ENCODE assay signal across 14 mouse cellular contexts in the genomic region with DNA sequence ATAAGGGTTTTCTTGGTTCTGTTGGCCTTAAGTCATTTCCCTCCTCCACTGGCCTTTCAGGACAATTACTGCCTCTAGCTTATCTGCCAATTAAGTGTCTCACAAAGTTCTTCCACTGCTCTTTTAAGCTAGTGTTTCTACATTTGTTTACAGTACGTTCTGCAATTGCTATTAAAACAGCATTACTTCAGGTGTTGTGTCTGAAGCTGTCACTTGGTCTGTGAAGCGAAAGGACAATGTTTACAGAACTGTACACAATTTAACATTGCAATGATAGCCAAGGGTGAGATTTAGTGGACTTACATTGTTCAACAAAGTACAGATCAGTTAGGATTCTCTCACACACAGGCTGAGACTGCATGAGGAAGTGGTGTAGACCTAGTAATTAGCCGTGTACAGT.
"Had no signal": no experiment of that assay in that cellular context is flagged by ENCODE, and none has a peak within 500 bp of the region (broad histone marks: within the 10 kb centered on the region; RNA-seq: fewer than 3 reads in every experiment).

No protein-coding gene starts in this region.

- H3K36me3 ChIP-seq: kidney, embryonic 15.5 days; liver, embryonic 13.5 days; lung, embryonic 15.5 days had no signal

- H3K4me2 ChIP-seq: kidney, embryonic 15.5 days; liver, embryonic 13.5 days; lung, embryonic 15.5 days; midbrain, embryonic 11.5 days had no signal

- H3K9me3 ChIP-seq: kidney, embryonic 15.5 days; liver, embryonic 13.5 days; lung, embryonic 15.5 days had no signal

- DNase-seq: kidney, adult 11 months; kidney, adult 8-10 months; kidney, postnatal 14 days; kidney, postnatal 4 days; layer of hippocampus, postnatal 36 days; liver, embryonic 13.5 days; lung, postnatal 4 days; midbrain, embryonic 14.5 days; thymus, adult 18-20 months; thymus, postnatal 36 days had no signal

- H3K27ac ChIP-seq: kidney, embryonic 15.5 days; liver, embryonic 13.5 days; lung, embryonic 15.5 days had no signal

- H3K4me3 ChIP-seq: kidney, embryonic 15.5 days; left cerebral cortex, adult 2 months; liver, embryonic 13.5 days; lung, embryonic 15.5 days had no signal

- H3K4me1 ChIP-seq: liver, embryonic 13.5 days had no signal

- H3K9ac ChIP-seq: kidney, embryonic 15.5 days; liver, embryonic 13.5 days; lung, embryonic 15.5 days had no signal

- H3K27me3 ChIP-seq: kidney, embryonic 15.5 days; liver, embryonic 13.5 days; lung, embryonic 15.5 days had no signal
